Mouse (Mus musculus) liver, embryonic 16.5 days (tissue): ENCODE data around the gene C1rl. TPM values are rescaled to one million over a fixed set of nuclear protein-coding genes. Genes with fewer than 3 reads are reported as not detected.

Experiments
- polyA plus RNA-seq: library from polyadenylated mRNA; unstranded; fragments of >200 nt; fragmentation: Nextera tagmentation; extraction: Ambion mirVana; gene quantifications from 2 replicates; pipeline ENCODE4 v1.2.1, GENCODE M21; 2015

The C1rl gene
- polyA plus RNA-seq, 1 experiment from 2014 or later: 15.8 TPM

Other genes with a start within 250 kb of the C1rl start
- 0.36 and 0.50 TPM in 2 replicates for gene Cd163, start 188.5 kb upstream of the C1rl start, polyA plus RNA-seq
- gene Pex5, start 78.0 kb upstream of the C1rl start, polyA plus RNA-seq: 27.1 and 28.2 TPM in 2 replicates
- 4.9 and 5.1 TPM in 2 replicates for gene Clstn3, start 28.3 kb upstream of the C1rl start, polyA plus RNA-seq
- gene C1ra, start 19.3 kb downstream of the C1rl start, polyA plus RNA-seq: 26.7 and 30.1 TPM in 2 replicates
- gene C1s1, start 49.2 kb downstream of the C1rl start, polyA plus RNA-seq: 75.8 and 79.9 TPM in 2 replicates
- gene C1rb, start 77.2 kb downstream of the C1rl start, polyA plus RNA-seq: not detected in 2 replicates
- gene C1s2, start 143.0 kb downstream of the C1rl start, polyA plus RNA-seq: 0.04 TPM in 1 of 2 replicates, not detected in the other
- gene Lpcat3, start 169.9 kb downstream of the C1rl start, polyA plus RNA-seq: 80.1 and 88.6 TPM in 2 replicates
- 105 and 121 TPM in 2 replicates for gene Emg1, start 219.1 kb downstream of the C1rl start, polyA plus RNA-seq
- 206 and 214 TPM in 2 replicates for gene Phb2, start 219.2 kb downstream of the C1rl start, polyA plus RNA-seq
- 38.2 and 38.3 TPM in 2 replicates for gene Ptpn6, start 245.6 kb downstream of the C1rl start, polyA plus RNA-seq
- gene Grcc10, start 248.3 kb downstream of the C1rl start, polyA plus RNA-seq: 80.7 and 83.6 TPM in 2 replicates